Mouse (Mus musculus) frontal cortex, postnatal 14 days (tissue): ENCODE data around the gene Olfr1012.
"Not testable (repeated sequence)": the region's sequence is repeated elsewhere in the genome, so short reads cannot be mapped to it uniquely, and the experiment has no call there.

Source experiments
- DNase-seq, 2 experiments: peaks; one replicate each; pipeline ENCODE4 v3.0.0; 2022; ENCODE audit warnings: low spot score in 2 of 2

The Olfr1012 gene

DNA sequence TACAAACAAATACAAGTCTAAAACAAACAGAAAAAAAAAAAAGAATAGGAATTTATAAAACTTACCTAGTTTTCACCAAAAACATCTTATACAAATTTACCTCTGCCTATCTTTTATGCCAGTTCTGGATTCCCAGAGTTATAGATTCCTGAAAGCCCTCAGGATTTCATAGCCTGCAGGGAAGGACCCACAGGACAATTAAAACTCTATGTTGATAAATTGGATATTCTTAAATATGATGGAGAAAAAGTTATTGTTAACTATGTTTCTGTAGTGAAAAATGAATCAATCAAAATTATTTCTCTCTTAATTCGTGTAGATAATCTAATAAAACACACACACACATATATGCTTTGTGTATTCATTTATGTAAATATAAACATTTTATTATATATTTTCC is at the start of gene Olfr1012:
Gene Olfr1012 (minus strand): TSS at position 101 of the 400 bp plus-strand sequence.
- no peak for DNase-seq

GRCm38 (mm10) chr2:85804501-85804900 is 41.9 kb upstream of the Olfr1012 start:
- DNase-seq, result no peak

DNA sequence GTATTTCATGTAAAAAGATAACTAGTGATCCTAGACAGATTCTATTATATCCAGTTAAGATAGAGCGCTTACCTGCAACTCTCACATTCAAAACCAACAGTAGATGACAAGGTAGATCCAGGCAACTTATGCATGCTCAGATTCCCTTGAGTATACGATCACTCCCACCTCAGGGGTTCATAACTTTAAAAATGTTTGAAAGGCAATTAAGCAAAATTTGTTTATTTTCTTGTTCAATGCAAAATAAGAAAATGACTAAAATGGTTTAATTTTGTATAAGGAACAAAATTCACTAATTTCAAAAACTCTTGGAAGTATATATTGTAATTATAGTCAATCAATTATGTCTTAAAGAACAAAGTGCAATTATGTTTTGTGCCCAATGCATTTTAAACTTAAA is 39.9 kb upstream of the Olfr1012 start, which contains the start of gene Olfr1016:
Gene Olfr1016 (minus strand): TSS at position 101 of the 400 bp plus-strand sequence.
- DNase-seq, result no peak

- no peak for DNase-seq
Observed at GRCm38 (mm10) chr2:85792331-85792730, 29.8 kb upstream of the Olfr1012 start.

DNA sequence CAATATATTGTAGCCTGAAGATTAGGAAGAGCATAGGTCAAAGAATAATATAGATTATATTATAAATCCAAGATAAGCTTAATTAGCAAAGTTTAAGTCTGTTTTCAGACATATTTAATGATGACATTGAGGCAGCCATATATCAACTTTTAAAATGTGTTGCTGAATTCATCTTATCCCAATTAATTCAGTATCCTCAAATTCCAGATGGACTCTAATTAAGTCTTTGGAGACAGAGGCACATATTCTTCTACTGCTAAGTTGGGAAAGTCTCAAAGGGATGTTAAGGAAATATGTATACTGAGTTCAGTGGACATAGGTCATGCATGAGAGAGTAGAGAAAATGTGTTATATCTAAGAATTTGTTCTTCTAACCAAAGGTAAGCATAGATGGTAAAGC is 19.2 kb upstream of the Olfr1012 start, which contains the start of gene Olfr1015:
Gene Olfr1015 (plus strand): TSS at position 301 of the 400 bp plus-strand sequence.
- no peak for DNase-seq

DNA sequence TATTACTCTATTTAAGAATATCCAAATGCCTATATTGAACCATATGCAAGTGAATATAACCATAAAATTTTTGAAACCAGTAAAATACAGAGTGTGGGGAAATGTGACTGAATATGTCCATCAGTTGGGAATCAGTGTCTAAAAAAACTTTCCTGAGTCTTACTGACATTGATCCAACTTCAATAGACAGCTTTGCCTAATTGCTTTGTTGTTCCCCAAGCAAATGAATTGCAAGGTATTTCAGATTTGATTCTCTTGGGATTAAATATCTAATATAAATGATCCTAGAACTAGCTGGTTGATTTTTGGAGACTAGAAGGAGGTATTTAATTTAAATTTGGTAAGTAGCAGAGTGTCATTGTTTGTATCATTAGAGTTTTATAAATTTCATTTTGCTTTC is 9.8 kb upstream of the Olfr1012 start, which contains the start of gene Olfr1014:
Gene Olfr1014 (plus strand): TSS at position 301 of the 400 bp plus-strand sequence.
- no peak for DNase-seq

GRCm38 (mm10) chr2:85766798-85767197 is 4.2 kb upstream of the Olfr1012 start, which contains the start of gene Olfr1013:
Olfr1013 (plus strand) TSS chr2:85767098.
- DNase-seq, result no peak

- no peak for DNase-seq
Observed at GRCm38 (mm10) chr2:85753822-85754221, 8.7 kb downstream of the Olfr1012 start.

DNA sequence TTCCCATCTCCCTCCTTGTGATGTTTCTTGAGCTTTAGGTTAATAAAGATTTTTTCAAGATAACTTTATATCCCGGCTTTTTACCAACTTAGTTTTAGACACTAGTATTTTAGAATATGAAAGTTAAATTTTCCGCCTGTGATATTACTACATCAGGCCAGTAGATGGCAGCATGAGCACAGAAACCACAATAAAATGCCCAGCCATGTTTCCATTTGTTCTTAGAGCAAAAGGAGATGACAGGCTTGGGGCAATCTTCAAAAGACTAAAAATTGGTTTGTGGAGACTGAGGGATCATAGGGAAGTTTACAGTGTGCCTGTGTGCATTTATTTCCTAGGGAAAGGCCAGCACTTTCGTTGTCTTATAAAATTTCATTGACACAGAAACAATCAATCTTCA is 36.8 kb downstream of the Olfr1012 start:
- peak in 1 of 2 experiments; percentile 9 for DNase-seq

GRCm38 (mm10) chr2:85715119-85715518 is 47.4 kb downstream of the Olfr1012 start, which contains the start of gene Olfr1009:
Olfr1009 (plus strand) TSS chr2:85715419.
- no peak for DNase-seq

DNA sequence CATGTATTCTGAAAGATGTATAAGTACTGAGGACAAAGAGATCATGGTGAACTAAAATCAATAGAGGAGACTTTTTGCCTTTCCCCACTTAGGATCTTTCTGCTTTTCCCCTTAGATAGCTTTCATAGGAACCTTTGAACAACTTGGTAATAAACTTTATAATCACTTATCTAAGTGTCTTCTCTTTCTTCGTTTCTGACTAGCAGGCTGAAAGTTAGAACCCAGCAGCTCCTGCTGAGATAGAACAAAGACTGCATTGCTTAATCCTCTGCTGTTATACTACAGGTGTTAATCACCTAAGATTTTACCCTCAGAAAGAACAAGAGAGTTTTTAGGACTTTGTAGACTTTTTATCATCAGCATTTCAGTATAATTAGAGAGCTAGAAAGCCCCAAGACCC is 51.4 kb downstream of the Olfr1012 start:
- DNase-seq, result no peak

DNA sequence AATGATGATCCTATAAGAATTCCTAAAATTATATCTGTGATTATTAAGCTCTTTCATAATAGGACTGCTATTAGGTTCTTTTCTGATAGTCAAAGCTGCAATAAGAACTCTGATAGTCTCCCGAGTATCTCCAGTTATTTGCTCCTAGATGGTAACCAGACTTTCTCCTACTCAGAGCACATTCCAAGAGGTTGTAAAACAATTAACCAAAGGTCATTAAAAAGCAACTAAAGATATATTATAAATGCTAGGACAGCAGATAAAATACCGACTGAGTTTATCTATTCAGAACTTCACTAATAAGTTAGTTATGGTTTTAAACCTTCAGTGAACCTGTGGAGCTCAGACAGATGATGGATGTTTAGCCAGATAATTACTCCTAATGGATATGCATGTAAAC is 51.9 kb downstream of the Olfr1012 start:
- DNase-seq, result not testable (repeated sequence)
